9 mouse cellular contexts compared by ENCODE assay signal in genomic region chr2:121954971-121955656, GRCm38 (mm10). TPM values are rescaled to one million over a fixed set of nuclear protein-coding genes. Genes with fewer than 3 reads are reported as not detected.
A peak's percentile ranks its signal among the peaks of the same experiment; 100 is the strongest.
DNase-seq lines count a peak whose midpoint lies in the region; ATAC-seq lines count a peak whose summit lies in the region.
"Had no signal": no experiment of that assay in that cellular context is flagged by ENCODE, and none has a peak within 500 bp of the region (broad histone marks: within the 10 kb centered on the region; RNA-seq: fewer than 3 reads in every experiment).

No protein-coding gene starts in this region.

- ATAC-seq in forebrain, embryonic 14.5 days, result no peak
- ATAC-seq in limb, embryonic 12.5 days (ENCODE audit: insufficient number of reproducible peaks, insufficient read depth, low FRiP score, low TSS enrichment, low read depth), result no peak
- no peak for ATAC-seq in neural tube, embryonic 15.5 days (ENCODE audit: low FRiP score)

- H3K9ac ChIP-seq in forebrain, embryonic 14.5 days (ENCODE audit: low read length), result peak overlapping the region; percentile 95
- peak overlapping the region; percentile 96 for H3K9ac ChIP-seq in limb, embryonic 12.5 days (replicated peaks)
- H3K9ac ChIP-seq in neural tube, embryonic 15.5 days (replicated peaks), result peak overlapping the region; percentile 93

- peak overlapping the region; percentile 97 for H3K27ac ChIP-seq in heart, embryonic 10.5 days
- H3K27ac ChIP-seq in forebrain, embryonic 14.5 days (ENCODE audit: low read depth, low read length), result peak overlapping the region; percentile 86
- peak overlapping the region; percentile 97 for H3K27ac ChIP-seq in limb, embryonic 12.5 days
- peak overlapping the region; percentile 91 for H3K27ac ChIP-seq in neural tube, embryonic 15.5 days (replicated peaks)

- peaks cover 12% of the 10 kb centered on the region; the same call in 1 of the 2 replicates for H3K4me1 ChIP-seq in heart, embryonic 10.5 days
- peaks cover 11% of the 10 kb centered on the region for H3K4me1 ChIP-seq in forebrain, embryonic 14.5 days (ENCODE audit: control insufficient read depth, insufficient read depth, low read length)
- peaks cover 16% of the 10 kb centered on the region for H3K4me1 ChIP-seq in limb, embryonic 12.5 days (replicated peaks)
- H3K4me1 ChIP-seq in neural tube, embryonic 15.5 days, result peaks cover 21% of the 10 kb centered on the region

- WGBS in heart, embryonic 10.5 days, result 15% methylated on average over 10 of the region's 10 CpGs
- 26% methylated on average over 10 of the region's 10 CpGs for WGBS in forebrain, embryonic 14.5 days
- WGBS in limb, embryonic 12.5 days, result 23% methylated on average over 10 of the region's 10 CpGs
- WGBS in neural tube, embryonic 15.5 days, result 19% methylated on average over 10 of the region's 10 CpGs

- intact Hi-C loops in left cerebral cortex, postnatal 10 days (cut with DNase I), result no loop called here

- no peaks in the 10 kb centered on the region for H3K27me3 ChIP-seq in heart, embryonic 10.5 days (ENCODE audit: insufficient read depth, poor library complexity, severe bottlenecking)
- H3K27me3 ChIP-seq in forebrain, embryonic 14.5 days (replicated peaks; ENCODE audit: control insufficient read depth, insufficient read depth, low read length), result no peaks in the 10 kb centered on the region
- no peaks in the 10 kb centered on the region for H3K27me3 ChIP-seq in limb, embryonic 12.5 days
- H3K27me3 ChIP-seq in neural tube, embryonic 15.5 days (replicated peaks), result no peaks in the 10 kb centered on the region
- H3K27me3 ChIP-seq: Patski had no signal

- DNase-seq in heart, embryonic 10.5 days (ENCODE audit: low spot score), result no peak
- DNase-seq in heart, adult 8-10 months (ENCODE audit: low spot score), result no peak
- peak; percentile 38 for DNase-seq in R1 (ENCODE audit: low read depth, low spot score)
- DNase-seq in forebrain, embryonic 14.5 days (ENCODE audit: low spot score), result no peak
- no peak for DNase-seq in left cerebral cortex, postnatal 10 days (ENCODE audit: extremely low spot score in 1 of 2, low spot score in 2 of 2)
- DNase-seq in left cerebral cortex, adult 9 months (ENCODE audit: low spot score in 2 of 2), result no peak

- peaks cover 4% of the 10 kb centered on the region for H3K36me3 ChIP-seq in heart, embryonic 10.5 days
- no peaks in the 10 kb centered on the region for H3K36me3 ChIP-seq in forebrain, embryonic 14.5 days (ENCODE audit: control insufficient read depth, insufficient read depth, low read length)
- H3K36me3 ChIP-seq in limb, embryonic 12.5 days, result peaks cover 5% of the 10 kb centered on the region; the same call in 1 of the 2 replicates
- no peaks in the 10 kb centered on the region for H3K36me3 ChIP-seq in neural tube, embryonic 15.5 days

- peak overlapping the region; percentile 71 for H3K4me2 ChIP-seq in forebrain, embryonic 14.5 days (ENCODE audit: low read length)
- peak overlapping the region; percentile 83 for H3K4me2 ChIP-seq in limb, embryonic 12.5 days
- peak overlapping the region; percentile 76 for H3K4me2 ChIP-seq in neural tube, embryonic 15.5 days

- no peaks in the 10 kb centered on the region for H3K9me3 ChIP-seq in heart, embryonic 10.5 days
- no peaks in the 10 kb centered on the region for H3K9me3 ChIP-seq in forebrain, embryonic 14.5 days (replicated peaks; ENCODE audit: control insufficient read depth, low read length)
- no peaks in the 10 kb centered on the region for H3K9me3 ChIP-seq in limb, embryonic 12.5 days
- H3K9me3 ChIP-seq in neural tube, embryonic 15.5 days (replicated peaks), result no peaks in the 10 kb centered on the region

- H3K4me3 ChIP-seq in heart, embryonic 10.5 days, result peak overlapping the region; percentile 96
- peak overlapping the region; percentile 85 for H3K4me3 ChIP-seq in forebrain, embryonic 14.5 days (ENCODE audit: low read depth, low read length)
- H3K4me3 ChIP-seq in limb, embryonic 12.5 days (replicated peaks), result peak overlapping the region; percentile 96
- H3K4me3 ChIP-seq in neural tube, embryonic 15.5 days (replicated peaks), result peak overlapping the region; percentile 97

RNA-seq across cellular contexts. Expression of gene Ctdspl2, which starts 0.7 kb away (rescaled TPM):
- polyA plus RNA-seq in heart, embryonic 10.5 days (2016; fragmentation: Nextera tagmentation; extraction: Ambion mirVana), result 41.5 and 49.3 TPM in 2 replicates
- 10 to 100 TPM in 3 of 4 experiments, 1 to 10 TPM in 1; 8.5 to 14.5 (median 11.3) TPM for total RNA-seq in heart, adult 8-10 months (2022)
- polyA plus RNA-seq in forebrain, embryonic 14.5 days (2014; fragmentation: Nextera tagmentation; extraction: Ambion mirVana), result 40.1 and 48.9 TPM in 2 replicates
- polyA plus RNA-seq in limb, embryonic 12.5 days (2016; fragmentation: Nextera tagmentation; extraction: Ambion mirVana), result 77.5 and 82.6 TPM in 2 replicates
- polyA plus RNA-seq in neural tube, embryonic 15.5 days (2015; fragmentation: Nextera tagmentation; extraction: Ambion mirVana), result 30.8 and 37.6 TPM in 2 replicates
- total RNA-seq in left cerebral cortex, postnatal 10 days (2021), result 10 to 100 TPM; 36.7 to 39.2 TPM

RNA-seq across cellular contexts. Expression of gene Mageb3, which starts 0.8 kb away (rescaled TPM):
- polyA plus RNA-seq in heart, embryonic 10.5 days (2016; fragmentation: Nextera tagmentation; extraction: Ambion mirVana), result 0.06 and 0.25 TPM in 2 replicates
- not detected for total RNA-seq in heart, adult 8-10 months (2022)
- 0.50 and 0.83 TPM in 2 replicates for polyA plus RNA-seq in forebrain, embryonic 14.5 days (2014; fragmentation: Nextera tagmentation; extraction: Ambion mirVana)
- 0.20 and 0.28 TPM in 2 replicates for polyA plus RNA-seq in limb, embryonic 12.5 days (2016; fragmentation: Nextera tagmentation; extraction: Ambion mirVana)
- polyA plus RNA-seq in neural tube, embryonic 15.5 days (2015; fragmentation: Nextera tagmentation; extraction: Ambion mirVana), result 0.49 and 0.60 TPM in 2 replicates
- total RNA-seq in left cerebral cortex, postnatal 10 days (2021), result under 1 TPM; 0.16 to 0.47 TPM
